Mouse (Mus musculus) brain, embryonic 14.5 days (tissue): ENCODE data around the gene Senp5. TPM values are rescaled to one million over a fixed set of nuclear protein-coding genes. Genes with fewer than 3 reads are reported as not detected.

ENCODE experiments used
- DNase-seq: peaks from one replicate; pipeline ENCODE4 v3.0.0-alpha.2; 2011; ENCODE audit warnings: low read depth
- CTCF ChIP-seq: fragments of 200-500 bp; IDR thresholded peaks from 2 replicates; pipeline ENCODE4 v1.5.1; 2012; ENCODE audit warnings: inconsistent platforms, mild to moderate bottlenecking, moderate library complexity, borderline replicate concordance; ENCODE audit not compliant: insufficient read depth, insufficient read length; ENCODE audit errors: extremely low read depth
- POLR2A ChIP-seq: fragments of 200-500 bp; IDR thresholded peaks from 2 replicates; pipeline ENCODE4 v1.6.1; 2012; ENCODE audit warnings: mild to moderate bottlenecking, inconsistent platforms, borderline replicate concordance; ENCODE audit not compliant: poor library complexity, insufficient read depth, insufficient read length, severe bottlenecking; ENCODE audit errors: extremely low read depth
- polyA plus RNA-seq: library from polyadenylated mRNA; depleted of rRNA; stranded (reverse); fragments of >200 nt; gene quantifications from 2 replicates; pipeline ENCODE4 v1.2.3, GENCODE M21; 2012

Gene Senp5
- polyA plus RNA-seq, 1 experiment = 23.2 TPM

DNA sequence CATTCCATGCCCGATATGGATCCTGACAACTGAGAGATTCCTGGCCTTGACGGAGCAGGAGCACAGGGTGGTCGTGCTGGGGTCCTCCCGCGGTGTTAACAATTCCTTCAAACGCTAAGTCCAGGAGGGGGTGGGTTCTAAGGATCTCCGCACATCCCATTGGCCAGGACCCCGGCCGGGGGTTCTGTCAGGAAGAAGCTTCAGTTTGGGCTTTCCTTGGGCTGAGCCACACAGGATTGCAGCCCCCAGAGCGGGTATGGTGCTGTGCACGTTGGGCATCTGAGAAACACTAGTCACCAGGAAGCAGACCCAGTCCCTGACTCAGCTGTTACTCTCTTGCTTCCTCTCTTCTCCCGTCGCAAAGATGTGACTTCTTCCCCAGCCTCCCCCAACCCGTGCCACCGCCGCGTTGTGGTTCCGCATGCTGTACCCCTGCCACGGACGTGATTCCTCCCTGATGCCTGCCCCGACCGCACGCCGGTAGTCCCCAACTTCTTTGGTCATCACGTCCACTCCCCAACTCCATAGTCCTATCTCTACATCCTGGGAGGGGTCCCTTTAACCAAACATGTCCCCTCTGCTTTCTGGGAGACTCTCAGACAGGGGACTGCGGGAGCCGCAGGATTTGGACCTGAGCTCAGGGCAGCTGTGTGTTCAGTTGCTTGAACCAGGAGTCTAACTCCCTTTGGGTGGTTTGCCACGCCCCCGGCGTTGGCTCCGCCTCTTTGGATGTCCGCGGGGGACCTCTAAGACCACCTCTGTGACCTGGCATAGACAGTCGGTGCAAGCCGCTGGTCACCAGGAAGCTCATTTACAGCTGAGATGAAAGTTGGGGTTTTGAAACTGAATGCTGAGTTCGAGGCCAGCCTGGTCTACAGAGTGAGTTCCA lies 67.8 kb downstream of the Senp5 start:
- peak; percentile 43 for DNase-seq
- TF ChIP-seq POLR2A (no peak), CTCF (no peak)

DNA sequence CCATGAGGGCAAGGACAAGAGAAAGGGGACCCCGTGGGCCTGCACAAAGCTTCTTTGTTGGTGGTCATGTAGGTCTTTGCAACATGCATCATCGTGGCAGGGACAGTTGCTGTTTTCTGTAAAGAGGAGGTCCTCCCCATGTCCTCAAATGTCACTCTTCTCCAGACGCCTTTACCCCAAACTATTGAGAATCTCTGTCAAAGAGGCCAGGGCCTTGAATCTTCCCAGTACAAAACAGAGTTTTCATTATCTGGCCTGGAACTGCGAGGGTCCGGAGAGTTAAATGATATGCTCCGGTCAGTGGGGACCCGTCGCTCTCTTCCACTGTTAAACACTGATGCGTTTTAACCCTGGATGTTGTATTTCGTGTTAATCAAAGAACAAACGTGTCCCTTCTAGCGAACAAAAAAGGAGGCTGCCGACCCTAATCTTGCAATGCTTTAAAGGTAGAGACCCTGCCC lies 68.5 kb downstream of the Senp5 start:
- TF ChIP-seq POLR2A = no peak
- DNase-seq = no peak

DNA sequence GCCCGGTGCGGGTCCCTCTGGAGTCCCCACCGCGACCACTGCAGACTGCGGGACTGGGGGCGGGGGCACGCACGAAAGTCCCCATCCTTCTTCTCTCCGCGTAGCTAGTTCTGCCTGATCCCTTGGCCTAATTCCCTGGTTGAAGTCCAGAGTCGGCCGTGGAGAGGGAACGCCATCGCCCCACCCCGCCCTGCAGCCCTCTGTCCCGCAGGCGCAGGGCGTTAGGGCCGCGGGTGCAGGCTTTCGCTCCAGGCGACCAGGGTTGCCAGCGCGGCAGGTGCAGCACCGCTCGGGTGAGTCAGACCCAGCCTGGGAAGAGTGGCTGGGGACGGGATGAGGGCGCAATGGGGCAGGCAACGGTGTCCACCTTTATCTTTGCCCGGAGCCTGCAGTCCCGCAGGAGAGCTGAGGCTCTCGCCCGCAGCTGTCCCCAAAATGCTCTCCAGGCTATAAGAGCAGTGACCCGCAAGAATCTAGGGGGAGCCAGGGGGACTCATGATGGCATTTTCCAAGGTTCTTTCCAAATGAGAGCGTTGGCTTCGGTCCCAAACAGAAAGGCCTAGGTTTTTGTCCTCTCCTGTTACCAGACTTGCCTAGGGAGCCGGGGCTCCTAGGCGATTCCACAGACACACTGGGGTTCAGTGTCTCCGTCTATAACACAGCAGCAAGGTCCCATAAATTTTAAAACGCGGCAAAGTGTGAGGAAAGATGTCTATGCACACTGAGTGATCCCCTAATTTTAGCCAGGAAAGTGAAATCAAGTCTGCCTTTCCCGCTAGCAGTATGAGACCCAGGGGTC lies 69.1 kb downstream of the Senp5 start, which contains the start of gene Pigz:
TSS of gene Pigz (plus strand) at position 101 of the 799 bp plus-strand sequence.
- TF ChIP-seq CTCF (no peak), POLR2A (no peak)
- DNase-seq = peak; percentile 74

DNA sequence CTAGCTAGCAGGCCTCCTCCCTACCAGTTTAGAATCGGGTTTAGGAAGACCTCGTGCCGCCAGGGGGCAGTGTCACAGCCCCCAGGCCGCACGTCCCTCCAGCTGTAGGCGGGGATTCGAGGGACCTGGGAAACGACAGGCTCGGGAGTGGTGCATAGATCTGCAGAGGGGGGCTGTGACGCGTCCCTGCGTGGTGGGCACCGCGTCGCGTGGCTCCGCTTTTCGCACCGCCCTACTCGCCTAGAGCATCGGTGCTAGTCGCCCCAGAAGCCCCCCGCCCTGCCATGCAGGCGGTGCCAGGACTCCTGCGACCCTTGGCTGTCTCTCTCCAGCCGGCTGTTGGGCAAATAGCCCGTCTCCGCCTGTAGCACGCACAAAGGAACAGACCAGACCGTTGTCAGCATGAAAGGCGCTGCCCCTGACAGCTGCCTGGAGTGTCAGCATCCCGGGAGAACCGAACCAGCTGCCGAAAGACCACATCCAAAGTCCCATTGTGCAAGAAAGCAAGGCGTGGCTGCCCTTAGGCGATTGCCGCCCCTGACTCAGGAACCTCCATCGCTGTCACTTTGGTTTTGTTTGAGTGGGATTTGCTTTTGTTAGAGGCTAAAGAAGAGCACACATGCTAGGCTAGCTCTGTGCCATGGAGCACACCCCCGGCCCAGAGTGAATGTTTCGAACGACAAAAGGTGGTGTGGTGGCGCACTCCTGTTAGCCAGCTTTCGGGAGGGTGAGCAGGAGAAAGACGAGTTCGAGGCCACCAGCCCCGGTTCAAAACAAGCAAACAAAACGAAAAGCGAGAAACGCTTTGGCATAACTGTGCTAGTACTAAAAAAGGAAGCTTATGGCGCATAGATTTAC lies 70.0 kb downstream of the Senp5 start:
- TF ChIP-seq CTCF (peak; percentile 96), POLR2A (peak; percentile 69; the same call in 1 of the 2 replicates)
- DNase-seq = peak; percentile 99

DNA sequence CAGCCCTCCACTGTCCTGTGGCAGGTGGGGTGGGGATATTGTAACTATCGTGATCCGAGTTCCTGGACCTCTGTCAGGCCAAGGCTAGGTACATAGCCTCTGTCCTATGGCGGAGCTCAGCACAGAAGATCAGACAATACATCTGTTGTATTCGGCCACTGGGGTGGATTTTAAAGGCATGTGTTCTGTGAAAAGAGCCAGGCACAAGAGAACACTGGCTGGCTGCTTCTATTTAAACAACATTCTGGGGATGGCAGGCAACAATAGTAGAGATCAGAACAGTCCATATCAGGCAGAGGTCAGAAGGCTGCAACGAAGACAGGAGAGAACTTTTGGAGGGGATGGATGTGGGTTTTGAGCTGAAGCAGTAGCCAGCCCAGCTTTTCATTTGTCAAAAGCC lies 70.8 kb downstream of the Senp5 start:
- TF ChIP-seq POLR2A = no peak
- TF ChIP-seq CTCF = no peak
- DNase-seq = peak; percentile 43

DNA sequence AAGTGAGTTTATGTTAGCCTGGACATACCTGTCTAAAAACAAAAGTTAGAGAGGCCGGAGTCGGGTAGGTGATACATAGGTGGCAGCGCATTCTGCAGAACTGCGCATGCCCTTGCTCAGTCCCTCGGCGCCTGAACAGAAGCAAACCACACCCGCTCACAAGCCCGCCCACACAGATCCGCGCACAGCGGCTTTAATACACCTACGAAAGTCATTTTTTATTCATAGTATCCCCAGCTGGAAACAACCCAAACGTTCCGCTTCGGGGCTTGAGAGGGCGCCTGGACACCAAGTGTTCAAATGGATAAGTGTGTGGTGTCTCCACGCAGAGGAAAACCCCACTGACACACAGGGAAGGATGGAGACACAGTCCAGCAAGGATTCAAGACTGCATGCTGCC lies 71.8 kb downstream of the Senp5 start:
- TF ChIP-seq CTCF (no peak), POLR2A (no peak)
- no peak for DNase-seq

DNA sequence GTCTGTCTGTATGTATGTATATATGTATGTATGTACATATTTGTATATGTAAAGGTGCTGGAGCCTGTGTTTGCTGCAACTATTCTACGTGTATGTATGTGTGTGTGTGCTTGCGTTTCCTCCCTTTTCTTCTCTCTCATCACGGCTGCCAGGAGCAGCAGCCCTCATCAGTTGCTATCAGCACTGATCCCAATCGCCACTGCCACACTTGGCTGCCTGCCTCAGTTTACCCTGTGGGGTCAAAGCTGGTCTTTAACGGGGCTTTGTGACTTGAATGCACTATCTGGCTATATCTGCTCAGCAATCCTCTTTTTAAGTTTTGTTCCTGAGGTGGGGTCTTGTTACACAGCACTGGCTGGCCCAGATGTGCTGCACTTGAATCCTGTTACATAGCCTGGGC lies 75.7 kb downstream of the Senp5 start:
- no peak for DNase-seq
- TF ChIP-seq POLR2A (no peak), CTCF (no peak)

DNA sequence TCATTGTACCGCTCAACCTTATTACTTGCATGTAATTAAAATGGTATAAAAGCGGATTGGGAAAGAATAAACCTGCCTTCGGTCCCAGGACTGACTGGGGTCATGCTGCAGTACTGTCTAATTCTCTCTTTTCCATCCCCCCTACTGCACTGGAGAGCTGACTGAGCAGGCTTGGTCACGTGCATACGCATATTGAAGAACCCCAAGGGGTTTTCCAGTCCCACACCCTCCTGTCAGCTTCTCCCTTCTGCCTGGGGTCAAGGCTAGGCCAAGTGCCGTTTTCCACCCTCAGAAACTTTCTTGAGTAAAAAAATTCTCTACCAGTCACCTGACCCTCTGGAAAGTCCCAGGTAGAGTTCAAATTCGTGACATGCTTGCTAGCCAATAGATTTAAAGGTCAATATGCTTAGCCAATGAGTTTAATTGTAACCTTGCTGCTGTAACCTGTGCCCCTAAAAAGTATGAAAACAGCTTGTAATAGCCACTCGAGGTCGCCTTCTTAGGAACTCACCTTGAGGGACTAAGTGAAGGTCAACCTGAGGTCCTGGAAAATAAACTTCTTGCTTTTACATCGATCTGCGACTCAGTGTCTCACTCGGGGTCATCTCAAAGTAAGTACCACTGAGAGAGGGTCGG lies 76.4 kb downstream of the Senp5 start:
- TF ChIP-seq CTCF (no peak), POLR2A (no peak)

DNA sequence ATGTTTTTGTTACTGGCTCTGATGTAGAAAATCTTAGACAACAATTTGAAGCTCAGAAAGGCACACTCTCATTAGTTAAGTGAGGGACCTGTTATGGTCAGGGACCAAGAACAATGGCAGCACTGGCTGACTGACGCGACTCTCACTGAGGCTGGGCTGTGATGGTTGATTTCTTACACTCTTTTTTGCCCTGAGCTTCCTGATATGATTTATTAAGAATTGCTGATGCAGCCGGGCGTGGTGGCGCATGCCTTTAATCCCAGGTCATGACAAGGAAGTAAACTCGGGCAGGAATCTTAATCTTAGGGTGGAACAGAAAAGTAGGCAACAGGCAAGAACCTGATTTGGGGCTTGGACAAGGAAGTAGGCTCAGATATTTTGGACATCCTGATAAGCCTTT lies 77.0 kb downstream of the Senp5 start:
- DNase-seq = no peak
- no peak for TF ChIP-seq POLR2A
- no peak for TF ChIP-seq CTCF

More for the DNA sequence above, 76.4 kb downstream of the Senp5 start:
- no peak for DNase-seq

DNA sequence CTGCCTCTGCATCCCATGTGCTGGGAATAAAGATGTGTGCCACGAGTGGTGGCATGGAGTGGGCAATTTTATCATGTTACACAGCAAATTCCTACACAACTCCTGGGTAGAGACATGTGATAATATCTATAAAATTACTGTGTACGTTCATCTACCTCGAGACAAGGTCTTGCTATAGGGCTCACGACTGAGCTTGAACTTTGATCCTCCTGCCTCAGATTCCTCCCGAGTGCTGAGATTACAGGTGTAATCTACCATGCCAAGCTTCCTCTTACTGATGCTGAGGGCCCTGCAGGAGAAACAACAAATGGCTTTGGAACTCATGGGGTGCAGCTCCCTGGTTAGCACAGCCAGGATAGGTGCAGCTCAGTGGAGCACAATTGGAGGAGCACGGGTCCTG lies 78.7 kb downstream of the Senp5 start:
- no peak for DNase-seq
- no peak for TF ChIP-seq POLR2A
- no peak for TF ChIP-seq CTCF
